Mouse (Mus musculus) small intestine, adult 10 weeks (tissue): Measurements from ENCODE around the gene Wscd1. TPM values are rescaled to one million over a fixed set of nuclear protein-coding genes. Genes with fewer than 3 reads are reported as not detected.

Experiments
- polyA plus RNA-seq: library from polyadenylated mRNA; stranded (reverse); fragments of 350-450 nt; fragmentation: Illumina TruSeq; extraction: RNeasy Lipid Tissue Mini Kit (QIAGEN cat#74804); gene quantifications from one replicate; pipeline ENCODE4 v1.2.3, GENCODE M21; 2014; ENCODE audit warnings: low replicate concordance

Gene Wscd1
- polyA plus RNA-seq = not detected

GRCm38 (mm10) chr11:71749671-71750070, at the start of gene Wscd1:
Gene Wscd1 (plus strand): TSS chr11:71749920.

